1 mouse cellular context compared by ENCODE assay signal in the genomic region with DNA sequence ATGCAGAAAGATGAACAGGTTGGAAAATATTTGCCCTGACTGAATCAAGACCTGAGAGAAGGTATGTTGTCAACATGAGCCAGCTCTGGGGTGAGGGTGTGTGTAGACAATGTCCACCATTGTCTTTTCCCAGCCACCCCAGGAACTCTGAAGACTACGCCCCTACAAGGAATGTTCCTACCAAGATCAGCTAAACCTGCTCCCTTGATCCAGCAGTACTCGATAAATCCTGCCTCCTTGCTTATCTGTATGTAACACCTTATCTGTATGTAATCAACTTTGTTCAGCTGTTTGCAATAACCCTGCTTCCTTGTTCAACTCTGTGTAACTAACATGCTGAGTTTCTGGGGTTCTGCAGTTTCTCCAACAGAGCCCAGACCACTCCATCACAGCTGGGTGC.
TF ChIP-seq lines count a peak whose summit lies in the region.

No protein-coding gene starts in this region.

TF ChIP-seq in MEL, 35 proteins besides CTCF, POLR2A, EP300 and RAD21 (continued from another document):
- TF ChIP-seq MAFK (IDR thresholded peaks at IDR 0.05; ENCODE audit: borderline replicate concordance, low read depth, low read length) (no peak), ETS1 (IDR thresholded peaks at IDR 0.05; ENCODE audit: low read depth, low read length) (peak; percentile 84), MYB (IDR thresholded peaks at IDR 0.05; ENCODE audit: low read depth, low read length) (no peak)
